Mouse (Mus musculus): ENCODE results near the gene Dennd2a. TPM values are rescaled to one million over a fixed set of nuclear protein-coding genes. Genes with fewer than 3 reads are reported as not detected.

Dennd2a gene
- polyA plus RNA-seq, 1 experiment from 2014 or later: 49.3 TPM

DNA sequence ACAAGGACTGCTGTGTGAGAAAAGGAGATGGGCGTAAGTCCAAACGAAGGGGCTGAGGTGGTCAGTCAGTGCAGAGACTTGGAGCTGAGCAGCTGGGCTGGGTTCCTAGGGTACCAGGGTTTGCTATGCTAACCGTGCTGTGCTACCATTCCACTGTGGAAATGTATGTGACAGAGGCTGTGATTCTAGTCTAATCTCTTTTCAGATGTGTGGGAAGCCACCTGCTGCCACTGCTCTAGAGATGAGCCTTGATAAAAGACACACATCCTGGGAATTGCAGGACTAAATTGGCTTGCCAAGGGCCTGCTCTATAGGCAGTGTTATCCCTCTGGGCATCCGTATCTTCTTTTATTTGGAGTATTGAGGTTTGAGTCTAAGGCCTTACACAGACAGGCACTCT lies 60.5 kb downstream of the Dennd2a start:
- no peak overlapping the region for H3K4me2 ChIP-seq
- H3K9me3 ChIP-seq (ENCODE audit: control insufficient read depth, low read length): no peaks in the 10 kb centered on the region
- no peaks in the 10 kb centered on the region for H3K27me3 ChIP-seq (ENCODE audit: control insufficient read depth, insufficient read depth, low read length)
- ATAC-seq (ENCODE audit: low FRiP score) (no peak), DNase-seq (ENCODE audit: low spot score, missing footprints) (no peak)
- peaks cover 18% of the 10 kb centered on the region for H3K36me3 ChIP-seq (ENCODE audit: control insufficient read depth, insufficient read depth, low read length)
- 84% methylated on average over 4 of the region's 4 CpGs for WGBS
- no peak overlapping the region for H3K4me3 ChIP-seq (ENCODE audit: low read depth, low read length)
- no peak overlapping the region for H3K9ac ChIP-seq (ENCODE audit: low read length)
- H3K4me1 ChIP-seq (ENCODE audit: control insufficient read depth, insufficient read depth, low read length): no peaks in the 10 kb centered on the region
- no peak overlapping the region for H3K27ac ChIP-seq (ENCODE audit: low read depth, low read length)

DNA sequence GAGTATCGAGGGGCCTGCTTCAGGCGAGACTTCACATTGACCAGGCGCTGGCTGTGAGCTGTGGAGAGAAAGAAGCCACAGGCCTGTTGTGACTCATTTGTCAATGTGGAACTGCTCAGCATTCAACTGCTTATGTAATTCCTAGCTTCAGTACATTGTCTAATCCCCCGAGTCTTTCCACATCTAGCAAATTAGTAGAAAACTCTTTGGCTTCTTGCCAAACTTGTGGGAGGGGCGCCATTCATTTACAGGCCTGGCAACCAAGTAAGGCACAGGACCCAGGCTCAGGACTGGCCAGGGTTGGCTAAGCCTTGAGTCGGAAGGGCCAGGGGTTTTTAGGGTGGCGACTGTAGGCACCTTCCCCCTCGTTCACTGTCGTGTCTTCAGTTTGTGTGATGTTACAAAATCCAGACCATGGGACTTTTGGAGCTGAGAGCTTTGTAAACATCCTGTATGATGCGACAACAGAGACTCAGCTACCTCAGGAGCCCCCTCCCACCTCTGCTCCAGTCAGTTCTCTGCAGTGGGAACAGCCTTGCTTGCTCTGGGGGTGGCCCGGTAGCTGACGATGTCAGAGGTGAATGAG lies 64.4 kb downstream of the Dennd2a start:
- Histone ChIP-seq H3K4me2 (no peak overlapping the region), H3K4me1 (ENCODE audit: control insufficient read depth, insufficient read depth, low read length) (no peaks in the 10 kb centered on the region), H3K4me3 (ENCODE audit: low read depth, low read length) (no peak overlapping the region), H3K27ac (ENCODE audit: low read depth, low read length) (no peak overlapping the region), H3K9ac (ENCODE audit: low read length) (no peak overlapping the region), H3K36me3 (ENCODE audit: control insufficient read depth, insufficient read depth, low read length) (peaks cover 22% of the 10 kb centered on the region), H3K27me3 (ENCODE audit: control insufficient read depth, insufficient read depth, low read length) (no peaks in the 10 kb centered on the region), H3K9me3 (ENCODE audit: control insufficient read depth, low read length) (no peaks in the 10 kb centered on the region)
- DNase-seq (ENCODE audit: low spot score, missing footprints): no peak
- ATAC-seq (ENCODE audit: low FRiP score): no peak
- WGBS: 94% methylated on average over 12 of the region's 12 CpGs

DNA sequence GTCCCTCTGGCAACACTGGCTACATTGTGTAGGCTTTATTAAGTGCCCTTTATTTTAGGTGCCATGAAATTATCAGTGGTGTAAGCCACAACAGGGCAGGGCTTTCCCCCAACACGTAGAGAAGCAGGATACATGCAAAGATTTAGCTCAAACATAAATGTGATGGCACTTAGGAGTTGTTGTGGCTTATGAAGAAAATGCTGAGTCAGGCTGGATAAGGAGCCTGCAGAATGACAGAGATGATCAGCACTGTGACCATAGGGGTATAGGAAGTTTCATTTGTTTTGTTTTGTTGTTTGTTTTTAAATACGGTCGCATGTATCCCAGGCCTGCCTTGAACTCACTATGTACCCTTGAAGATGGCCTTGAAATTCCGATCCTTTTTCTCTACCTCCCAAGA lies 65.5 kb downstream of the Dennd2a start:
- Histone ChIP-seq H3K36me3 (ENCODE audit: control insufficient read depth, insufficient read depth, low read length) (peaks cover 31% of the 10 kb centered on the region), H3K27ac (ENCODE audit: low read depth, low read length) (no peak overlapping the region), H3K4me2 (no peak overlapping the region), H3K4me3 (ENCODE audit: low read depth, low read length) (no peak overlapping the region), H3K4me1 (ENCODE audit: control insufficient read depth, insufficient read depth, low read length) (no peaks in the 10 kb centered on the region), H3K27me3 (ENCODE audit: control insufficient read depth, insufficient read depth, low read length) (no peaks in the 10 kb centered on the region), H3K9ac (ENCODE audit: low read length) (no peak overlapping the region), H3K9me3 (ENCODE audit: control insufficient read depth, low read length) (no peaks in the 10 kb centered on the region)
- 94% methylated on average over 4 of the region's 4 CpGs for WGBS
- DNase-seq (ENCODE audit: low spot score, missing footprints): no peak
- ATAC-seq (ENCODE audit: low FRiP score): no peak

DNA sequence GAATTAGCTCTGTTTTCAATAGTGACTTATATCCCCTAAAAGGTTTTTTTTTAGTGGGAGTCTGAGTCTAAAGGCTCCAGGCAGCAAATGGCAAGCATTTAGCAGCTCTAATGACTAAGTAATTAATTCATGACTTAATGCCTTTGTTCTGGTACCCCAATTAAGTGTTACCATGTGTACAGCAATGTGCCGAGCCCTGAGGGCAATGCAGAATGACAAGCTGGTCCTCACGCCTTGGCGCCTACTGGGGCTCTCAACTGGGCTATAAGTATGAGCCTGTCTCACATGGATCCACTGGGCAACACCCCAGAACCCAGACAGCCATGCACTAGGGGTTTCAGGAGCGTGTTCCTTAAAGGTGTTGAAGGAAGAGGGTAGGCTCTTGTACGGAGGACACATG lies 66.5 kb downstream of the Dennd2a start:
- ATAC-seq (ENCODE audit: low FRiP score) (no peak), DNase-seq (ENCODE audit: low spot score, missing footprints) (no peak)
- 84% methylated on average over 5 of the region's 5 CpGs for WGBS
- no peaks in the 10 kb centered on the region for H3K4me1 ChIP-seq (ENCODE audit: control insufficient read depth, insufficient read depth, low read length)
- no peak overlapping the region for H3K4me3 ChIP-seq (ENCODE audit: low read depth, low read length)
- H3K27me3 ChIP-seq (ENCODE audit: control insufficient read depth, insufficient read depth, low read length): no peaks in the 10 kb centered on the region
- H3K9me3 ChIP-seq (ENCODE audit: control insufficient read depth, low read length): no peaks in the 10 kb centered on the region
- no peak overlapping the region for H3K9ac ChIP-seq (ENCODE audit: low read length)
- H3K36me3 ChIP-seq (ENCODE audit: control insufficient read depth, insufficient read depth, low read length): peaks cover 30% of the 10 kb centered on the region
- no peak overlapping the region for H3K4me2 ChIP-seq
- H3K27ac ChIP-seq (ENCODE audit: low read depth, low read length): no peak overlapping the region

DNA sequence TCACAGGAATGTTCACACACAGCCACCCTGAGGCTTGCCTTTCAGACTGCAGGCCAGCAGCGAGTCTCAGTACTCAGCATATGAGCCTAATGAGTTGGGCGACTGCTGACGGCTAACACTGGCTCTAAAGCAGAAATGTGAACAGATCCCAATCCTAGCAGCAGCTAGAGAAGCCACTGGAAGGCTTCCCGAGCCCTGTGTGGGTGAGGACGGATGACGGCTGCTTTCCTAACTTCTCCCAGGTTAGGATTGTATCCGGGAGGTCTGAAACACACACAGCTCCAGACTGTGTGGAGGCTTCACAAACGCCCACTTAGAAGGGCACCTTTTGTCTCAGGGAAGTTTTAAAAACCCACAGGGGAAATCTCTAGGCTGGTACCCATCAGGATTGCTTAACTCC lies 69.4 kb downstream of the Dennd2a start:
- Histone ChIP-seq H3K4me1 (ENCODE audit: control insufficient read depth, insufficient read depth, low read length) (no peaks in the 10 kb centered on the region), H3K9ac (ENCODE audit: low read length) (no peak overlapping the region), H3K36me3 (ENCODE audit: control insufficient read depth, insufficient read depth, low read length) (peaks cover 38% of the 10 kb centered on the region), H3K27ac (ENCODE audit: low read depth, low read length) (no peak overlapping the region), H3K9me3 (ENCODE audit: control insufficient read depth, low read length) (no peaks in the 10 kb centered on the region), H3K4me2 (no peak overlapping the region), H3K4me3 (ENCODE audit: low read depth, low read length) (no peak overlapping the region), H3K27me3 (ENCODE audit: control insufficient read depth, insufficient read depth, low read length) (no peaks in the 10 kb centered on the region)
- WGBS: 91% methylated on average over 8 of the region's 8 CpGs
- DNase-seq (ENCODE audit: low spot score, missing footprints): no peak
- no peak for ATAC-seq (ENCODE audit: low FRiP score)

DNA sequence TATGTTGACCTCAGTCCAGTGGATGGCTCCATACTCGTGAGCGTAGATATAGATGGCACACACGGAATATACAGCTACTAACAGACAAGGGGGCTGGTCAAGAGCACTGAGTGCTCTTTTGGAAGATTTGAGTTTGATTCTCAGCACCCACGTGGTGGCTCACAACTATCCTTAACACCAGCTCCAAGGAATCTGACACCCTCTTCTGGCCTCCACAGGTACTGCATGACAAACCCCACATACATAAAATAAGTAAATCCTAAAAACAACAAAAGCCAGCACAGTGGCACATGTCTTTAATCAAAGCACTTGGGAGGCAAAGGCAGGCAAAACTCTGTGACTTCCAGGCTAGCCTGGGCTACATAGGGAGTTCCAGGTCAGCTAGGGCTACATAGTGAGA lies 74.0 kb downstream of the Dennd2a start:
- ATAC-seq (ENCODE audit: low FRiP score) (no peak), DNase-seq (ENCODE audit: low spot score, missing footprints) (no peak)
- H3K27me3 ChIP-seq (ENCODE audit: control insufficient read depth, insufficient read depth, low read length): no peaks in the 10 kb centered on the region
- H3K36me3 ChIP-seq (ENCODE audit: control insufficient read depth, insufficient read depth, low read length): peaks cover 50% of the 10 kb centered on the region
- no peak overlapping the region for H3K4me3 ChIP-seq (ENCODE audit: low read depth, low read length)
- no peak overlapping the region for H3K9ac ChIP-seq (ENCODE audit: low read length)
- no peaks in the 10 kb centered on the region for H3K9me3 ChIP-seq (ENCODE audit: control insufficient read depth, low read length)
- 90% methylated on average over 4 of the region's 4 CpGs for WGBS
- H3K4me2 ChIP-seq: no peak overlapping the region
- no peaks in the 10 kb centered on the region for H3K4me1 ChIP-seq (ENCODE audit: control insufficient read depth, insufficient read depth, low read length)
- no peak overlapping the region for H3K27ac ChIP-seq (ENCODE audit: low read depth, low read length)

DNA sequence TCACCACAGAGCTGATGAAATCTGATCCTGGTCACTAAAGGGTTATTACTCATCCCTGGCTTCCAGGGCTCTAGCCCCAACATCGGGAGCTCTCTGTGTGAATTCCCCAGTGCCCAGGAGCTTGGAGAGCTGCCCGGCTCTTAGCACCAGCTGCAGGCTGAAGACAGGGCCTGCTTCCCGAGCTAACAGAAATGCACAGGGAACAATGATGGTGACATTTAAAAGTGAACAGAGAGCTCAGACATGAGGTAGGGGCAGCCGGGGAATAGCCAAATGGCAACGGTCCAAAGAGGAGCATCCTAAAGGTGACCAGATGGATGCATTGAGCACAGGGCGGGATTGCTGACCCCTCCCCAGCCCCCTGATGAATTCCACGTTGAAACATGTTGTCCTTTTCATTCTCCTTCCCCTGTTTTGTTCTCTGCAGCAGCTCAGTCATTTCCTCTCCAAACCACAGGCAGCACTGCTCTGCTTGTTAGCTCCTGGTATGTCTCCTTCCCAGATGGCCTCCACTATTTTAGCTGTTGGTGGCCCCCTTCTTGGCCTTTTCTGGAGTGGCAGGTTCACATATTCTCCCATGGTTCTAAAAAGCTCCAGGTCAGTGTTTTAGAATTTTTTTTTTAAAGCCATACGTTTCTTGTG lies 79.0 kb downstream of the Dennd2a start:
- WGBS: 69% methylated on average over 8 of the region's 8 CpGs
- peak; percentile 83 for DNase-seq (ENCODE audit: low spot score, missing footprints)
- Histone ChIP-seq H3K4me3 (ENCODE audit: low read depth, low read length) (no peak overlapping the region), H3K27me3 (ENCODE audit: control insufficient read depth, insufficient read depth, low read length) (no peaks in the 10 kb centered on the region), H3K9me3 (ENCODE audit: control insufficient read depth, low read length) (no peaks in the 10 kb centered on the region), H3K27ac (ENCODE audit: low read depth, low read length) (peak overlapping the region; percentile 20; the same call in 1 of the 2 replicates), H3K4me1 (ENCODE audit: control insufficient read depth, insufficient read depth, low read length) (no peaks in the 10 kb centered on the region), H3K4me2 (no peak overlapping the region), H3K9ac (ENCODE audit: low read length) (no peak overlapping the region), H3K36me3 (ENCODE audit: control insufficient read depth, insufficient read depth, low read length) (peaks cover 34% of the 10 kb centered on the region)
- ATAC-seq (ENCODE audit: low FRiP score): no peak

DNA sequence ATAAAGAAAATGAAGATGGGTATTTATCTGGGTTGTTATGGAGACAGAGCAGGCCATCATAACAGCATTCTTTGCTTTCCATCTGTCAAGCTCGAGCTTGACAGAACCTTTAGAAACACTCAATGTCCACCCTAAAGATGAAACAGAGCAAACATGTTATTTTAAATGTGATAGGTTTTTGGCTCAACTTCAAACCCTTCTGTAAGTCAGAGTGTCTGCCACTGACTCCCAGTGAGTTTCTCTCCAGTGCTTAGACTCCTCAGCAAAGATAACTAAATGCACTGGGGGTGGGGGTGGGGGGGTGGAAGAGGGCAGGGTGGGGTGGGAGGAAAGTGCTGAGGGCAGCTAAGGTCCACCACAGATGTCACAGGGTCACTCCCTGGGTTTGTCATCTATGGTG lies 81.0 kb downstream of the Dennd2a start:
- no peaks in the 10 kb centered on the region for H3K9me3 ChIP-seq (ENCODE audit: control insufficient read depth, low read length)
- H3K27me3 ChIP-seq (ENCODE audit: control insufficient read depth, insufficient read depth, low read length): no peaks in the 10 kb centered on the region
- H3K4me2 ChIP-seq: no peak overlapping the region
- no peak overlapping the region for H3K9ac ChIP-seq (ENCODE audit: low read length)
- no peak for DNase-seq (ENCODE audit: low spot score, missing footprints)
- no peak overlapping the region for H3K4me3 ChIP-seq (ENCODE audit: low read depth, low read length)
- WGBS: 91% methylated on average over 1 of the region's 1 CpGs
- H3K4me1 ChIP-seq (ENCODE audit: control insufficient read depth, insufficient read depth, low read length): no peaks in the 10 kb centered on the region
- no peak for ATAC-seq (ENCODE audit: low FRiP score)
- H3K36me3 ChIP-seq (ENCODE audit: control insufficient read depth, insufficient read depth, low read length): peaks cover 18% of the 10 kb centered on the region
- H3K27ac ChIP-seq (ENCODE audit: low read depth, low read length): no peak overlapping the region

DNA sequence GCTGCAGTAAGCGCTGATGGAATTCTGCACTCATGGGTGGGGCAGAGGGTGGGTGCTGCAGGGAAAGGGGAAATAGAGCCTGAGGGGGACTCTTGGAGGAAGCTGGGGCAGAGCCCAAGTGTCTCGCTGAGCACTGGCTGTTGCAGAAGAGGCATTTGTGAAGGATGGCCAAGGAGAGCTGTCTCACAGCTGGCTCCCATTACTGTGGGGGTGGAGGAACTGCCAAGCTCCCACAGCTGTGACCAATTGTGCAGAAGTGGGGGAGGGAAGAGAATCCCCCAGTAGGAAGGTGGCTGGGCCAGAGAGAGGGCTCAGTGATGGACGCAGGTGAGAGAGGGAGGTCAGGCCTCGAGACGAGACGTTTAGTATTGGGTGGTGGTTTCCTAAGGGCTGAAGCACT lies 83.2 kb downstream of the Dennd2a start:
- H3K4me2 ChIP-seq: no peak overlapping the region
- H3K4me1 ChIP-seq (ENCODE audit: control insufficient read depth, insufficient read depth, low read length): no peaks in the 10 kb centered on the region
- H3K27me3 ChIP-seq (ENCODE audit: control insufficient read depth, insufficient read depth, low read length): no peaks in the 10 kb centered on the region
- ATAC-seq (ENCODE audit: low FRiP score) (no peak), DNase-seq (ENCODE audit: low spot score, missing footprints) (no peak)
- H3K36me3 ChIP-seq (ENCODE audit: control insufficient read depth, insufficient read depth, low read length): peaks cover 23% of the 10 kb centered on the region
- no peak overlapping the region for H3K27ac ChIP-seq (ENCODE audit: low read depth, low read length)
- H3K9ac ChIP-seq (ENCODE audit: low read length): no peak overlapping the region
- no peaks in the 10 kb centered on the region for H3K9me3 ChIP-seq (ENCODE audit: control insufficient read depth, low read length)
- H3K4me3 ChIP-seq (ENCODE audit: low read depth, low read length): no peak overlapping the region
- 76% methylated on average over 6 of the region's 6 CpGs for WGBS
